Mouse (Mus musculus): ENCODE measurements around the gene Fat3.

Fat3 gene

DNA sequence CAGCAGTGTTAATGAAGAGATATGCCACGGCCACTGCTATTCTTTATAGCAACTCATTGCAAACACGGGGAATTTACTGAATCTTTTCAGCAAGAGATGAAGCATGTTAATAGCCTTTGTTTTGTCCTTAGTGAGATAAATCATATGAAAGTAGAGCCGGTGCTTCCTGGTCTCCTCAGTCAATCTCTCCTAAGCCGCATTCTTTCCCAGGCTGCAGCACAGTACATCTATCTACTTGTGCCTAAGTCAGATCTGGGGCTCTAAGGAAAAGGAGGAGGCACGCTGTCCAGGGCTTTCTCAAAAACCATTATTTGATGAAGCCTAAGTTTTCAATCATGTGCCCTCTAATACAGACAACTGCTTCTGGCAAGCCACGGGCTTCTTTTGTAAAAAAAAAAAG lies 361.8 kb downstream of the Fat3 start:
- DNase-seq (ENCODE audit: low spot score): no peak

DNA sequence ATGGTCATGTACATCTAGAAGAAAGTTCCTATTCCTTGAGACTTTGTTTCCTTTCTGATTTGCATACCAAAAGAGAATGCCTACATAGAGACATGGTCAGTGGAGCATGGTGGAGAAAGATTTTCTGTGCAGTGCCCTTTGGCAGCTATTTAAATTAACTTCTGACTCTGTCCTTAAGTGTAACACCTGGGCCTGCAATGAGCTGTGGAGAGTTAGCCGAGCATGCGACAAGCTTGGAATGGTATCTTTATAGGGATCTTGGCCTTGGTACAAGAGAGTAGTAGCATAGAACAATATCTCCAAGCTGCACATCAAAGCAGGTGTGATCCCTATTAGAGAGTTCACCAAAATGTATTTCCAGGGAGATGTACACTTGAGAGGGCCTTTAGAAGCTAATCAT lies 368.0 kb downstream of the Fat3 start:
- no peak for DNase-seq (ENCODE audit: low spot score)

DNA sequence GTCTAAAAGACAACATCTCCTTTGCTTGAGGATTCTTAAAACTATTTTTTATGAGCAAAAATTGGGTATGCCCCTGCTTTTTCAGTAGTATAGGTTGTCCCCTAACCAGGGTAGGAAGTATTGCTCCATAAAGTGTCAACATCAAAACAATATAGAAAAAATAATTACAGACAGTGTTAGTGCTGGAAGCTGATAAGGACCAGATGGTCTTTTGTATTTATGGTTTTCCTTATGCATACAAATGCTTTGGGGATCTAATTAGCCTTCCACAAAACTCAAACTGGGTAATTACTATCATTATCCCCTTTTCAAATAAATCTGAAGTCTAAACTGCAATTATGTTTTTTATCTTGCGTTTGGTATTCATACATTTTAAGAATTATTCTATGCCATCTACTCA lies 368.5 kb downstream of the Fat3 start:
- DNase-seq (ENCODE audit: low spot score): no peak

DNA sequence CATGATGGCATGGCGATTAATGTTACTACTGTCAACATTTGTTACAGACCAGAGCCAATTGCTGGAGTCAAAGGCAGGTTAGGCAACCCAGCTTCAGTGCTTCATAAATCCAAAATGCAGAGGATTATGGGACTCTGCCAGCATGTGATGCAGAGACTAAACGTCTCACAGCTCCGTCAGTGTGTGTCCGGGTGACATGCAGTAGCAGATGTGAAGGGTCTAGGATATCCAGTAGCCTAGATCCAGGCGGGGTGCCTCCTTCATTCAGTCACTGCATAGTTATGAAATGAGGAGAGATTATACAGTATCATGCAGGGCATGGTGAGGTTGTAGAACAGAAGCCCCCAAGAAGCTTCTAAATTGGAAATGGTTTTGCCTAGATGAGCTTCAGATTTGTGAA lies 379.3 kb downstream of the Fat3 start:
- DNase-seq (ENCODE audit: low spot score): no peak

DNA sequence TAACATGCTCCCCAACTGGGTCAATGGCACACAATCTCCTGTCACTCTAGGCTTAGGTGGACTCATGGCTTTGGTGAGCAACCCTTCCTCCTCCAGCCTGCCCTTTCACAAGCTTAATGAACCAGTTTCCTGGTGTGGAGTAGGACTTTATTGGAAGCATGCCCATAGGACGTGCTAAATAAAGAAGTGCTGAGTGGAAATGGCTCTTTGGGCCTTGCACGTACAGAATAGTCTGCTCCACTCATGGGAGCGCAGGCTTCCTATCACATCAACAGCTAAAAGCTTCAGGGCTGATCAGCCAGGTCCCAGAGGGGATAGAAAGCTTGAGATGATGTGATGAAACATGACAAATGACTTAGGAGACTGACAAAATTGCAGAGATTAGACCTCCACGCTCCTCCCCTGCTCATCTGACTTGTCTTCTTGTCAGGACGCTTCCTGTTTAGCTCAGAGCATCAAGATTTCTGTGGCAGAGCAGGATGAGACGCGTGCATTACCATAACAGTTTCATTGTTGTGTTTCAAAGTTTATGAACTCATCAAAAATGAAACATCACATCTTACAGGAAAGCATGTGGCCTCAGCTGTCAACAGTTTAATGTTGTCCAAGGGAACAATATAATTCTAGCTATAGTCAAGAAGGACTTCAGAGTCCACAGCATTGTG lies 386.1 kb downstream of the Fat3 start:
- DNase-seq (ENCODE audit: low spot score): no peak

DNA sequence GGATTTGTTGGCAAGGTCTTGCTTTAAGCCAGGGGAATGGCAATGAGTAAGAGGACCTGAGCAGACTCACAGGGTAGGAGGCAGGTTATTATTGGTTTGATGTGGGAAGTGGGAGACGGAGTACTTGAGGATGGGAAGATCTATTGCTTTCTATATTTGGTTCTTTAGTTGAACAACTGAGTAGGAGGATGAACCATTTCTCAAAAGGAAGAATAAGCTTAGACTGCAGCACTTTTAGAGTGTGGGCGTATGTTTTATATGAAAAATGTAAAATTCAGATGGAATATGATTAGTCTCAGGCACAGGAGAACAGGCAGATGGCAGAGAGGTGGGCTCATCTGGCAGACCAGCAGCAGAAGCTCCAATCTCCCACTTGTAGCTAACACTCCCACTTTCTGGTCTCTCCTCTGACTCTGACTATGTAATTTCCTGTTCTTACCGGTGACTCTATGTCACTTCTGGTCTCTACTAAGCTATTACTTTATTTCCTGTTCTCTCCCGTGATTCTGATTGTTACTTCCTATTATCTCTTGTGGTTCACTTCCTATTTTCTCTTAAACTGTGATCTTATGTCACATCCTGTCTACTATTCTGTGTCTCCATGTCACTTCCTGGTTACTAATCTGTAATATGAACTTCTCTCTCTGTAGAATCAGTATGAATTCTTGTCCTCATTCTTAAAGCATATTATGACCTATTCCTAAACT lies 387.0 kb downstream of the Fat3 start:
- no peak for DNase-seq (ENCODE audit: low spot score)

DNA sequence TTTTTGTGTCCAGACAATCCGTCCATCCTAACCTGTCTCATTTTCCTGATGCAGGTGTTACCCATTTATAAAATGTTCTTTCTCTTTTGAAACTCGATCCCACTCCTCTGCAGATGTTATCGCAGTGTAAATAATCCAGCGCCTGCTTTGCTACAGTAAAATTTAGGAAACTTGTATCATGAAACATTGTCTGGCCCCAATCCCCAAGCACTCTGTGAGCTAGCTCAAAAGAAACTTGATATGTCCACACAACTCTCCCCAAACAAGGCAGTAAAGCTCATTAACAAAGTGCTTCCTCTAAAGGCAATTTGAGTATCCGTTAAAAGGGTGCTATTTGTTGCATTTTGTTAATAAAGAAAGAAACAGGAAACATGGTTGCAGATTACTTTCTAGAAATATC lies 393.2 kb downstream of the Fat3 start:
- DNase-seq (ENCODE audit: low spot score): peak; percentile 31

DNA sequence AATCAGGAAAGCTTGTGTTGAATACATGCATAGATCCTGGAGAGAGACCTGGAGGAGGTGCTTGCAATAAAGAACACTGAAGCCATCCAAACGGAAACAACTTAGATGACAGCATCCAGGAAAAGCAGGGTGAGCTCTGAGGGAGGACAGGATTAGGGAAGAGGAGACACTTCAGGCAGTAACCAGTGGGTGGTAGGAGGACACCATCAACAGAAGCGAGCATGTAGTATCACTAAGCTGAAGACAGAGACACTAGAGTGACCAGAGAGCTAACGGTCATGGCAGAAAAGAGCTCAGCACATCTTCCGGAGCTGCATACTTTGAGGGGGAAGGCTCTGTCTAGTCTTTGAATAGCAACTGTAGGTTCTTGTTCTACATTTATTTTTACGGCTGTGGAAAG lies 393.7 kb downstream of the Fat3 start:
- DNase-seq (ENCODE audit: low spot score): no peak

DNA sequence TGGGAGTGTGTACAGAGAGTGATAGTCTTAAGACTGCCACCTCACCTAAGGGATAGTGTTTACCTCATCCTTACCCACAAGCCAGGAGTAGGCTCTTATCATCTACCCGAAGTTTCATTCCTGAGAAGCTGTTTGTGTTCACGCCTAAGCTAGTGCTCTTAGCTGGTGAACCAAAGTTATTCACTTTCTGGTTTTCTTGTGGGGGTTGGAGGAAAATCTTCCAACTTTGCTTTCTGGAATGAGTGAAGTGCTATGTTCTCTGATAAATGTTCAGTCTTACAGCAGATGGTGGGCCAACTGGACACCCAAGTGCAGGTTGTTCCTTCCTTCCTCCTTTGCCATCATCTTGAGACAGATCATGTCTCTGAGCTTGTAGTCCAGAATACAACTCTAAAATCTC lies 402.5 kb downstream of the Fat3 start:
- DNase-seq (ENCODE audit: low spot score): no peak

DNA sequence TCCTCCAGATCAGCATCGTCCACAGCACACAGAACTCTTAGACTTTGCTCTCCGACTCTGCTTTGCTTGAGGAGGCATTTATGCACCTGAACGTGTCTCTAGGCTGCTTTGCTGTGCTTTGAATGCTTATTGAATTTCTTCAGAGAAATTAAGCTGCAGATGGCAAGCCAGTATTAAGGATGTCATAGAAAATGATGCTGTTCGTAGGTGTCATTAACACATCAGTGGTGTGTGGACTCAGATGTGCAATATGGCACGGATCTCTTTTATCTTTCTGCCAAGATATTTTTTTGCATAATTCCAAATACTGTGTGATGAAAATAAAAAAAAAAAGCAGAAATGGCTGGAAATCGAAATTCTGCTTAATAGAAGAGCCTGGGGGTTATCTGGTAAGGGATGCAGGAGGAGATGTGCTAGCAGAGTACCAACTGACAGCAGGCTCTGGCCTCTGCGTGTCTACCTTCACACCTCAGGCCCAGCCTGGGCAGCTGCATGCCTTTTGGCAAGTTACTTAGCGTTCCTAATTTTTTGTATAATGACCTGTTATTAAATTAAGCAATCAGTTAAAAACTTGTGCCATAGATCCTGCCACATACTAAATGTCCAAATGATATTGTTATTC lies 407.9 kb downstream of the Fat3 start:
- DNase-seq (ENCODE audit: low spot score): no peak

DNA sequence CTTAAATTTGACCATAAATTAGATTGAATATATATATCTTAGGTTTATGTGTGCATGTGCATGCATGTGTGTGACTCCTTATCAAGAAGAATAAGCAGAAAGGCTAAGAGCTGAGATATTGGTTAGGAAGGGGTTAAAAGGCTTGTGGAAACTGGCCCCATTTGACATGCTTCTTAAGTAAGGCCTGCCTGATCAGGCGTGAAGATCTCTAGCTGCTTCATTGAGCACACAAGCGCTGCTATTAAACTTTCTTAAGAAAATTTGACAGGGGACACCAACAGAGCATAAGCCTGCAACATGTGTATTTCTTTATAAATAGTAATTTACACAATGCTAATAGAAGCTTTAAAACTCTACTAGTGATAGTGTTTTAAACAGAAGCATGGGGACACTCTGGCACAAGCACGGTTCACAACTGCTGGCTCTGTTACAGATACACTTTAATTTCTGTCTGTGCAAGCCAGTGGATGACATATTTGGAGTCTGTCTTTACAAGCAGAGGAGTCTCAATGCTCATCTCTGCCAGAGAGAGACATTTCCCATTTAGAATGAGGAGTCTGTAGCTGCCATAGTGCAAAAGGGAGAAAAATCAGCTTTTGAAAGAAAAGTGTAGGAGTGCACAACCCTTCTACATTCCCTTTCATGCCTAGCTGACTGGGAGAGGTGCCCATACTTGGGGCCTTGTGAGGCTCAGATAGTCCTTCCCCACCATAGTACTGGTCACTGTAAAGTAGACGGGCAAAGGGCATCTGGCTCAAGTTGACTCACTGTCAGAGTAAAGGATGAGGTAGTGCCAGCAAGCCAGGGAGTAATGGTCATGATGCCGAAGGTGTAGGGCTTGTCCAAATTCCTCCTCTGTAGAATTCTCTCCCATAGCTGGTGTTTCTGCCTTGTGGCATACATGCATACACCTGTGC lies 408.8 kb downstream of the Fat3 start:
- peak; percentile 61 for DNase-seq (ENCODE audit: low spot score)

DNA sequence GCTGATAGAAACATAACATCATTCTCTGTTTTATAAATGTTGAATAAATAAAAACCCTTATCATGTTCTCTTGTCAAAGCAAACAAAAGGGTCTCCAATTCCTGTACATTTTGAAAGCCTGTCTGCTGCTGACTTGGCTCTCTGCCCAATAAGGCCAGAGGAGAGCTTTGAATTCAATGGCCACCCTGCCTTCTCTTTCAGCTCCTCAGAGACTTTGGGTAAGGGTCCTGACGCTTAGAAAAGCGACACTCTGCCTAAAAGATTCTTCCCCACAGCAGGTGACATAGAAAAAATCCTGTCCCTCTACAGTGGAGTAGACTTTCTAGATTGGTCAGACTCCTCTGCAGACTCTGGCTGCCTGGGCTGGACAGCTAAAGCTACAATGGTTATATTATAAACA lies 421.8 kb downstream of the Fat3 start:
- DNase-seq (ENCODE audit: low spot score): no peak

DNA sequence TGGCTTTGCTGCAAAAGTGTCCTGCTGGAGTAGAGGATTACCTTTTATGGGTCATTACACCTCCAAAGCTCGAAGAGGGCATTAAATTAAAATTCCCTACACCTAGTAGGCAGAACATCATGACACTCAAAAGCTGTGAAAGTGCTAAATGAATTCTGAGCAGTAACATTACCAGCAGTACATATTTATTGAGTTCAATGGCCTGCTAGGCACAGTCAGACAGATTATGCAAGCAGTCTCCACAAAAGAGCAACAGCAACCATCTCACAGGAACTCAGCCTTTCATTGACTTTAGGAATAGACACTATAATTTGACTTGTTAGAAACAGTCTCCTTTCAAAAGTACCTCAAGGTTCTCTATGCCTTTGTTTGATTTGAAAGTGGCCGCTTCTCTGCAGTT lies 426.4 kb downstream of the Fat3 start:
- peak; percentile 21 for DNase-seq (ENCODE audit: low spot score)

DNA sequence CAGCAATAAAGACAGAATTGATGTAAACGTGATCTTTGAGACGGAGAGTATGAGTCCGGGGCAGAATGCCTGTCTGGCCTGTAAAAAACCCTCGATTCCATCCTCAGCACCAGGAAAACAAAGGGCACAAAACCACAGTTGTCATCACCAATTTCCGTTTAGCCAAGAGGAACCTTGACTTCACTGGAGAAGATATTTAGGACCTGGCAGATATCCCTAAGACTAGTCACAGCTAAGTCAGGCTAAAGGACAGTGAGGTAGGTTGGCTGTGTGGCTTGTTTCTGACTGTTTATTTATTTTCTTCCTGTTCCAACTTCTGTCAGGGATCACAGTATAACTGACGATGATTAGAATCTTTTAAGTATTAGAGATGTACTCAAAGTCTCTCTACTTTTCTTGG lies 427.0 kb downstream of the Fat3 start:
- no peak for DNase-seq (ENCODE audit: low spot score)

DNA sequence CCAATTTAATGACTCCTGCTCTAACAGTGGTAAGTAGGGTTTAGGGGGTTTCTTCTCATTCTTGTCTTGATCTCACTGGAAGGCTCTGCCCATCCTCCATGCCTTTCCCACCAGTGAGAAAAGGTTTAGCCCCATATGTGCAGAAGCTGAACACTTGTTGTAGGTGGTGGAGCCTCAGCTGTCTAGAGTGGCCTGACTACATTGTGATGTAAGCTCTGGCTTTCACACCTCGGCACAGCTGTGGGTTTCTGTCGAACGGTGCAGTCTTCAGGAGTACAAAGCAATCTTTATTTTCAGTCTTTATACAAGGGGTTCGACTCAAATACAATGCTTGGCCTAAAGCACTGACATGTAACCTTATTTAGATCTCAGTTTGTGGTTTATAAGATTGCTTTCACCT lies 437.6 kb downstream of the Fat3 start:
- DNase-seq (ENCODE audit: low spot score): no peak

DNA sequence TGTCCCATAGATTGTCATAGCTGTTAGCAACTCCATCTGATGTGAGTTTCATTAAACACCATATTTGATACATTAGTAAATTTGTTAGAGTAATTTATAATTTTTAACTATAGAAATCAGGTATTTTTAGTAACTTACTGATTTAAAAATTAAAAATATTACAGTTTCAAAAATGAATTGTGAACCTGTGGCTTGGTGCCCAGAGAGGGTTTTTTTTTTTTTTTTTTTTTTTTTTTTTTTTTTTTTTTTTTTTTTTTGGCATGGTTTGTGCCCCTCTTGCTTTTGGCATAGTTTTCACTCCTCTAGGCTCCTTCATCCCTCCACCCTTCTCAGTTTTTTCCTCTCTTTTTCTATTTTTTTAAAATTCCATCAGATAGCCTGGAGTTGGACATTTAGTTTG lies 438.6 kb downstream of the Fat3 start:
- no peak for DNase-seq (ENCODE audit: low spot score)

DNA sequence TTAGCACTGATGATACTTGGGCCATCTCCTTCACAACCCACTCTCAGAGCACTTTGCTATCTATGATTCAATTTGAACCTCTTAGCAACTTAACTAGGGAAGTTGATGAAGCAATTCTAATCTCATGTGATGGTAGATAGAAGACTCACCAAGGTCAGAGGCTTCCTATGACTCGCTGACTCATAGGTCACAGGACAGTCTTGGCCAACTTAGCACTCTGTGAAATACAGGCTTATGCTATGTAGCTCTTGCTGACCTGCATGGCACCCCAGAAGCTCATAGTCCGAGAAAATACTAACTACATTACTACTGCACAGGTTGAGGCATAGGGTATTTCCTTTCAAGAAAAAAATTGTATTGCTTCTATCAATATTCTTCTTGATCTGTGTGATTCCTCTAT lies 454.4 kb downstream of the Fat3 start:
- no peak for DNase-seq (ENCODE audit: low spot score)

DNA sequence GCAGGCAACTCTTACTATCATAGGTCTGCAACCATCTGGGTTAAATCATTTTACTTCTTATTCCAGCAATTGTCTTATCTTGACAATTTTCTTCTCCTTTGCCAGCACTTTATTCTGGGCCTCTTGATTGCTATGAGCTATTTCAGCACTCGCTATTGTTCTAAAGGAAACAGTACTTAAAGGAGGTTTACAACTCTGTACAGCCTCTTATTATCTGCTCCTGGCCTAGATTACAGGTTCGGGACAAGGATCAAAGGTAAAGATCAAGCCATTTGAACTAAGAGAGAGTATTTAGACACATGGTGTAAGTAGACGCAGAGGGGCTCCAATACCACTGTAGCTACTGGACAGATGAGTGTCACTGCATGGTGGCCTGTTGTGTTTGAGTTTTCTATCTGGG lies 463.7 kb downstream of the Fat3 start:
- DNase-seq (ENCODE audit: low spot score): no peak

DNA sequence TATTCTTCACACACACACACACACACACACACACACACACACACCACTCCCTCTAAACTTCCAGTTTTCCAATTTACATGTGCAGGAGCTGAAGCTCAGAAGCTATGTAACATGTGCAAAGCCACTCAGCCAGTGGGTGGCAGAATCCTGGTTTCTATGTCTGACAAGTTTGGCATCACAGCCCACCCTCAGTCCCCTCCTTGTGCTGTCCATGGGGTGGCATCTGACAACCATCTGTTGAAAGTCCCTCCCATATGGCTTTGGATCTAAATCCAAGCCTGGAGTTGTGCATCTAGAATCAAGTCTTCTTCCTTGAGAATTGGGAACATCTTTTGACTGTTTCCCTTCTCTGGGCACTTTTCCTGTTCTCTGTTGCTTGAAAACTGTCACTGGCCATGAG lies 464.7 kb downstream of the Fat3 start:
- DNase-seq (ENCODE audit: low spot score): no peak

DNA sequence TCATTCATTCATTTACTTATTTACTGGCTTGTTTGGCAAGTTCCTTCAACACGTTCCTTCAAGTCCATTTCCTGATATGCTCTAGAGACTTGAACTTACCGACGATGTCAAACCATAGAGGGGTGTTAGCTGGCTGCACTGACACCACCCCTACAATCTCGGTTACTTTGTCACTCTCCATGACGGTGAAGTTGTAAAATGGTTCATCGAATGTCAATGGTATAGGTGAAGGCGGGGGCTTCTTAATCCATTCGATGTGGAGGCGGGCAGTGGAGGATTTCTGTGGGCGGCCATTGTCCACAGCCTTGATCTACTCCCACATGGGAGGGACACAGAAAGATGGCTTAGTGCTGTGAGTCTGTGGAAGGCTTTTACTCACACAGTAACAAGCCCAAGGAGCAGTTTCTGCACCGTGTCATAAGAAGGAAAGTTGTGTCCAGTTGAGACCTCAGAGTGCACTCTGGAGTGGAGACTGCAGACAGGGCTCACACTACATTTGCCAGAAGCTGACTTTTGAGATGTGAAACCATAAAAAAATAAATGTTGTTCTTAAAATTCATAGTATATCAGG lies 471.3 kb downstream of the Fat3 start:
- no peak for DNase-seq (ENCODE audit: low spot score)

DNA sequence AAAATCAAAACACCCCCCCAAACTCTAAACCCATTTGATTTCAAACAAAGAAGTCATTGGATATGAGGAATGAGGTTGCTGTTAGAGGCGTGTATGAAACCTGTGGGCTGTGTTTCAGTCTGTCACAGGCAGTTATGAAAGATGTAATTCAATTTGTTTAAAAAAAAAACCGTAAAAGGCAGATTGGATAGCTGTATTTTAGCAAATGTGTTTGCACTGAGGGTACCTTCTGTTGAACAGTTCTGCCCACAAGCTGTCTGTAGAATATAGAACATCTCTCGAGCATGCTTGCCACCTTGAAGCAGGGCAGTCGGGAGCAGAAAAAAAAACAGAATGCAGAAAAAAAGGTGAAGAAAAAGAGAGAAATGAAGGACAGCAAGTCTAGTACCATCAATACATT lies 472.0 kb downstream of the Fat3 start:
- DNase-seq (ENCODE audit: low spot score): no peak

DNA sequence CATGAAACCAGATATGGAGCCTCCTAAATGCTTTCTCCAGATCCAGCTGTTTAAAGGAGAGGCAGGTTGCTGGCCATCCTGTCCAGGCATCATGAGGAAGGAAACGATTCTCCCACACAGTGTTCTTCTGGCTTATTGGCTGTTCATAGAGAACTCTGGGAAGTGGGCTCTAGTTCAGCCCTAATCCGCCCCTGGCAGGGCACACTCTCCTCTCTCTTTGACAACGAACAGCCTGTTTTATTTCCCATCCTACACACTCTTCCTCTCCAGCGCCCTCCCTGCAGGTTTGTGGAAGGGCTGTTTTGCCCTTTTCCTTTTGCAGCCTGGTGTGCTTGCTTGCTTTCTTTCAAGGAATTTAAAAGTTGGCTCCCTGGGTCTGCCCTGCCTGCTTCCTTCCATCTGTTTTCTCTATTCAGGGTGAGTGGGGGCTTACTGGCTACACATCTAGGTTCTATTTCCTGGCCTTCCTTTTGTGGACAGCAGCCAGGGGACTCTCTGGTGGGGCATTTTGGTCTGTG lies 472.6 kb downstream of the Fat3 start:
- peak; percentile 20 for DNase-seq (ENCODE audit: low spot score)

Data from embryo, embryonic 10.5 days (tissue).